Mouse (Mus musculus): ENCODE results near the gene Olfr434. TPM values are rescaled to one million over a fixed set of nuclear protein-coding genes. Genes with fewer than 3 reads are reported as not detected.
"Not testable (repeated sequence)": the region's sequence is repeated elsewhere in the genome, so short reads cannot be mapped to it uniquely, and the experiment has no call there.

The Olfr434 gene
- polyA plus RNA-seq, 1 experiment from 2014 or later = not detected

DNA sequence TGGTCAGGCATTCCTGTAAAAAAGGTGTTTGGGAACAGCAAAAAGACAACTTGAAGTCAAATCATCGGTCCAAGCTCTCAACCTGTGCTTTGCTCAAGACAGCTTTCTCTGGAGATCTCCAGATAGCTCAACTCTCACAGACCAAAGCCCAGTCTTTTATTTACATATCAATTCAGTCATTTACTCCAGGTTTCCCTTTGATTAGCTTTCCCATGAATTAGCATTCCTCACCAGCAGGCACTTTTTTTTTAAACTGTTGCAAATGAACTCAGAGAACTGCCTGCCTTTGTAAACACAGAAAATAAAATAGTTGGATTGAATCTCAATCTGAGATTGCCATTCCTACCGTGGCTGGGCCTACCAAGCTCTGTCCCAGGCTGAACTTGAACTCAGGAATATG lies 7.5 kb upstream of the Olfr434 start:
- H3K9me3 ChIP-seq (replicated peaks; ENCODE audit: control insufficient read depth, low read length, poor library complexity, severe bottlenecking) = no peaks in the 10 kb centered on the region
- H3K4me2 ChIP-seq (ENCODE audit: low read length) = no peak overlapping the region
- no peak for ATAC-seq
- no peak overlapping the region for H3K4me3 ChIP-seq (ENCODE audit: low read depth, low read length)
- no peaks in the 10 kb centered on the region for H3K36me3 ChIP-seq (ENCODE audit: control insufficient read depth, insufficient read depth, low read length)
- no peak overlapping the region for H3K27ac ChIP-seq (ENCODE audit: low read length)
- no peak overlapping the region for H3K9ac ChIP-seq (ENCODE audit: low read depth, low read length)
- H3K4me1 ChIP-seq (ENCODE audit: control insufficient read depth, insufficient read depth, low read length) = no peaks in the 10 kb centered on the region
- H3K27me3 ChIP-seq (ENCODE audit: control insufficient read depth, insufficient read depth, low read depth, low read length) = no peaks in the 10 kb centered on the region
- 33% methylated on average over 2 of the region's 2 CpGs for WGBS

DNA sequence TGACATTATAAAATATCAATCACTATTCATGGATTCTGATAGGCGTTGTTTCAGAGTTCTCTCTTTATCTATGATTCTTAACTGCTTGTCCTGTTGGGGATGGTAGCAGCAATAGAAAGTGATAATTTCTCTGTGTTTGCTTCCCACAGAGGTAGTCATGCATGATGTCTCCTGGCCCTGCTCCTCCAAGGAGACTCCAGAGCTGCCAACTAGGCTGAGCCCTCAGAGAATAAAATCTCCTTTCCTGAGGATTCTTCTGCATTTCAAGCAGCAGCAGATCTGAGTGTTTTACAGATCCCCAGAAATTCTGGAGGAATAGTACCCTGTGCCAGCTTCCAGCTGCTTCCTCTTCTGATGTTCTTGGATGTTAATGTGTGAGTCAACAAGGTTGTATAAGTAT lies 18.4 kb downstream of the Olfr434 start, which contains the start of gene Olfr47:
Gene Olfr47 (plus strand): TSS at position 275 of the 400 bp plus-strand sequence.
- H3K4me2 ChIP-seq (ENCODE audit: low read length); ATAC-seq; H3K27me3 ChIP-seq (ENCODE audit: control insufficient read depth, insufficient read depth, low read depth, low read length); H3K9ac ChIP-seq (ENCODE audit: low read depth, low read length); H3K4me1 ChIP-seq (ENCODE audit: control insufficient read depth, insufficient read depth, low read length); H3K36me3 ChIP-seq (ENCODE audit: control insufficient read depth, insufficient read depth, low read length); H3K4me3 ChIP-seq (ENCODE audit: low read depth, low read length); H3K27ac ChIP-seq (ENCODE audit: low read length); H3K9me3 ChIP-seq (replicated peaks; ENCODE audit: control insufficient read depth, low read length, poor library complexity, severe bottlenecking): not testable (repeated sequence)
- WGBS = 97% methylated on average over 1 of the region's 1 CpGs

DNA sequence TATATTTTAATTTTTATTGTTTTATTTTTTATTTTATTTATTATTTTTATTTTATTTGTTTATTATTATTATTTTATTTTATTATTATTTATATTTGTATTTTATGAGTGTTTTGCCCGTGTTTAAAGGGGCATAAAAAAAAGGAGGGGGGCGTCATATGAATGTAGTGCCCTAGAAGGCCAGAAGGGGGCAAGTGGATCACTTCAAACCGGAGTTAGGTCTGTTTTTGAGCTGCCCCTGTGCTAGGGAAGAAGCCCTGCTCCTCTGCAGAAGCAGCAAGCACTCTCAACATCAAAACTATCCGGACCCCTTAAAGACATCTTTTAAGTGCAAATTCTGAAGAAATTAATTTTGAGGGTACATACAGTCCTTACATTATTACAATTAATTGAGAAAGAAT lies 29.2 kb downstream of the Olfr434 start:
- no peaks in the 10 kb centered on the region for H3K36me3 ChIP-seq (ENCODE audit: control insufficient read depth, insufficient read depth, low read length)
- no peak overlapping the region for H3K4me3 ChIP-seq (ENCODE audit: low read depth, low read length)
- no peak overlapping the region for H3K9ac ChIP-seq (ENCODE audit: low read depth, low read length)
- H3K4me2 ChIP-seq (ENCODE audit: low read length) = no peak overlapping the region
- H3K27me3 ChIP-seq (ENCODE audit: control insufficient read depth, insufficient read depth, low read depth, low read length) = no peaks in the 10 kb centered on the region
- 11% methylated on average over 4 of the region's 4 CpGs for WGBS
- H3K9me3 ChIP-seq (replicated peaks; ENCODE audit: control insufficient read depth, low read length, poor library complexity, severe bottlenecking) = no peaks in the 10 kb centered on the region
- H3K4me1 ChIP-seq (ENCODE audit: control insufficient read depth, insufficient read depth, low read length) = no peaks in the 10 kb centered on the region
- no peak overlapping the region for H3K27ac ChIP-seq (ENCODE audit: low read length)
- no peak for ATAC-seq

DNA sequence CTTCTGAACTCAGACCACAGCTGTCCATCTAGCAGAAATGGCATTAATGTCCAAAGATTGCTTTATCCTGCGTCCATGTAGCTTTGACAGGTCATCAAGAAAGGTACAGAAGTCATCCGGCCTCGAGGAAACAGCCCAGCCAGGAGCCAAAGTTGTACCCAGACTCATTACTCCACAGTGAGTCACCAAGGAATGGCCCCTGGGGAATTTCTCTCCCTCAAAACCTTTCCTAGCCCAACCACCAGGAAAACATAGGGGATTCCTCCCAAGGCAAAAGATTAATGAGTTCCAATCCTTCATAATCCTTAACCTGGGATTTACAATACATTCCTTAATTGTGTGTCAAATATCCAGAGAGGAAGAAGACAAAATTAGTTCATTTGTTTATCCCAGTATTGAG lies 34.6 kb downstream of the Olfr434 start:
- no peaks in the 10 kb centered on the region for H3K36me3 ChIP-seq (ENCODE audit: control insufficient read depth, insufficient read depth, low read length)
- WGBS = 78% methylated on average over 3 of the region's 3 CpGs
- no peak overlapping the region for H3K4me3 ChIP-seq (ENCODE audit: low read depth, low read length)
- no peaks in the 10 kb centered on the region for H3K9me3 ChIP-seq (replicated peaks; ENCODE audit: control insufficient read depth, low read length, poor library complexity, severe bottlenecking)
- no peaks in the 10 kb centered on the region for H3K27me3 ChIP-seq (ENCODE audit: control insufficient read depth, insufficient read depth, low read depth, low read length)
- no peak overlapping the region for H3K27ac ChIP-seq (ENCODE audit: low read length)
- no peak overlapping the region for H3K4me2 ChIP-seq (ENCODE audit: low read length)
- no peak overlapping the region for H3K9ac ChIP-seq (ENCODE audit: low read depth, low read length)
- H3K4me1 ChIP-seq (ENCODE audit: control insufficient read depth, insufficient read depth, low read length) = no peaks in the 10 kb centered on the region
- no peak for ATAC-seq

DNA sequence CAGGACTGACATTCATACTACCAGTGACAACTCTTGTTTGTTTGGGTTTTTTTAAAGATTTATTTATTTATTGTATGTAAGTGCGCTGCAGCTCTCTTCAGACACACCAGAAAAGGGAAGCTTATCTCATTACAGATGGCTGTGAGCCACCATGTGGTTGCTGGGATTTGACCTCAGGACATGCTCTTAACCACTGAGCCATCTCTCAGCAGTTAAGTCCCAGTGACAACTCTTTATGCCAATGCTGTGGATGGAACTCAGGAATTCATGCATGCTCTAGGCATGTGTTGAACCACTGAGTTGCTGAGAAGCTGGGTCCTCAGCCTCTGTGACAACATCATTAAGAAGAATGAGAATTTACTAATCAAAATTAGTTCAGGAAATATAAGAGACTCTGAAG lies 40.2 kb downstream of the Olfr434 start:
- 92% methylated on average over 1 of the region's 1 CpGs for WGBS

DNA sequence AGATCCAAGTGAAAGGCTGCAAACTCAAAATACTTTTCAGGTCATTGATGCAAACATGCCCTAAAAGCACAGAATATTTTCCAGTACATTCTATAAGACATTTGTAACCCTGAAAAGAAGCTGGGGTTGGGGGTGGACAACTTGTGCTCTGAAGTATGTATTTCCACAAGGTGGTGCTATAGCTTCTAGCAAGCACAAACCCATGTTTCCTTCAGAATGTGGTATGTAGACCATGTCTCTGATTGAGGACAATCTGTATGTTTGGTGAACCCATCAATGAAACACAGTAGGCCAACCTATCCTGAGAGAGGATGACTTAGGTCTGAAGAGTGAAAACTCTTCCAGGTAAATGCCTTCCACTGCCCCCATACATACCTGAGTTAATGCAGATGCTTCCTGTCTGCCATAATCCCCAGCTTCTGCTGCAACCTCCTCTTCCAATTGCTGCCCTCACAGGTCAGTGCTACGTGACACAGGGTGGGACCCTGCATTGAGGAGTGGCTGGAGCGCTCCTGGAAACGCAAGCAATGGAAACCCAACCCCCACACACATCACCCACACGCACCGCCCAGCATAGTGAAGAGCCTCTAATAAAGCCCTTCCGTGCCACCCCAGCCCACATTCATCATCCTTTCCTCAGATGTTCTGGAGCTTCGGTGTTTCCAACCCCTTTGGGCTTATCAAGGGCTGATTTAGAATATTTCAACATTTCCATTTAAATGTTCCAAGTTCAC lies 41.5 kb downstream of the Olfr434 start:
- WGBS = 66% methylated on average over 7 of the region's 7 CpGs
- no peak overlapping the region for H3K27ac ChIP-seq (ENCODE audit: low read length)
- H3K4me2 ChIP-seq (ENCODE audit: low read length) = no peak overlapping the region
- H3K27me3 ChIP-seq (ENCODE audit: control insufficient read depth, insufficient read depth, low read depth, low read length) = no peaks in the 10 kb centered on the region
- no peak overlapping the region for H3K4me3 ChIP-seq (ENCODE audit: low read depth, low read length)
- H3K9me3 ChIP-seq (replicated peaks; ENCODE audit: control insufficient read depth, low read length, poor library complexity, severe bottlenecking) = no peaks in the 10 kb centered on the region
- H3K9ac ChIP-seq (ENCODE audit: low read depth, low read length) = no peak overlapping the region
- ATAC-seq = no peak; the same call in 1 of the 2 replicates
- H3K4me1 ChIP-seq (ENCODE audit: control insufficient read depth, insufficient read depth, low read length) = no peaks in the 10 kb centered on the region
- H3K36me3 ChIP-seq (ENCODE audit: control insufficient read depth, insufficient read depth, low read length) = no peaks in the 10 kb centered on the region

More for the DNA sequence above, 40.2 kb downstream of the Olfr434 start:
- no peaks in the 10 kb centered on the region for H3K27me3 ChIP-seq (ENCODE audit: control insufficient read depth, insufficient read depth, low read depth, low read length)
- H3K9ac ChIP-seq (ENCODE audit: low read depth, low read length) = no peak overlapping the region
- H3K36me3 ChIP-seq (ENCODE audit: control insufficient read depth, insufficient read depth, low read length) = no peaks in the 10 kb centered on the region
- no peak overlapping the region for H3K27ac ChIP-seq (ENCODE audit: low read length)
- no peak overlapping the region for H3K4me2 ChIP-seq (ENCODE audit: low read length)
- H3K4me3 ChIP-seq (ENCODE audit: low read depth, low read length) = no peak overlapping the region
- H3K9me3 ChIP-seq (replicated peaks; ENCODE audit: control insufficient read depth, low read length, poor library complexity, severe bottlenecking) = no peaks in the 10 kb centered on the region
- H3K4me1 ChIP-seq (ENCODE audit: control insufficient read depth, insufficient read depth, low read length) = no peaks in the 10 kb centered on the region
- no peak for ATAC-seq

DNA sequence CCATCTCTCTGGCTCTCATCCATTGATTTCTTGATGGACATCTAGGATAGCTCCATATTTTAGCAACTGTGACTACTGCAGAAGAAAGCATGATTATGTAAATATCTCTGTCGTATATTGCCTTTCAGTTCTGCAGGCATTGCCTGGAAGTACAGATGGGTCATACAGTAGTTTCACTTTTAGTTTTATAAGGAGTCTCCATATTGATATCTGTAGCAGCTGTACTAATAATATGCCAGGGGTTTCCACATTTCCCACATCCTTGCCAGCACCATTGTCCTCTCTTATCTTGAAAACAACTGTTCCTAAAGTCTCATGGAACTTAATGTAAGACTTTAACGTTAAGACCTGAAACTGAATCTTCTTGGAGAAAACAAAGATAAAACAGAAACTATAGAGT lies 47.9 kb downstream of the Olfr434 start:
- no peak overlapping the region for H3K9ac ChIP-seq (ENCODE audit: low read depth, low read length)
- H3K4me2 ChIP-seq (ENCODE audit: low read length) = no peak overlapping the region
- peaks cover 5% of the 10 kb centered on the region; the same call in 1 of the 2 replicates for H3K4me1 ChIP-seq (ENCODE audit: control insufficient read depth, insufficient read depth, low read length)
- no peaks in the 10 kb centered on the region for H3K36me3 ChIP-seq (ENCODE audit: control insufficient read depth, insufficient read depth, low read length)
- H3K4me3 ChIP-seq (ENCODE audit: low read depth, low read length) = no peak overlapping the region
- no peaks in the 10 kb centered on the region for H3K9me3 ChIP-seq (replicated peaks; ENCODE audit: control insufficient read depth, low read length, poor library complexity, severe bottlenecking)
- peaks cover 4% of the 10 kb centered on the region for H3K27me3 ChIP-seq (ENCODE audit: control insufficient read depth, insufficient read depth, low read depth, low read length)
- 70% methylated on average over 2 of the region's 2 CpGs for WGBS
- no peak overlapping the region for H3K27ac ChIP-seq (ENCODE audit: low read length)
- ATAC-seq = no peak

DNA sequence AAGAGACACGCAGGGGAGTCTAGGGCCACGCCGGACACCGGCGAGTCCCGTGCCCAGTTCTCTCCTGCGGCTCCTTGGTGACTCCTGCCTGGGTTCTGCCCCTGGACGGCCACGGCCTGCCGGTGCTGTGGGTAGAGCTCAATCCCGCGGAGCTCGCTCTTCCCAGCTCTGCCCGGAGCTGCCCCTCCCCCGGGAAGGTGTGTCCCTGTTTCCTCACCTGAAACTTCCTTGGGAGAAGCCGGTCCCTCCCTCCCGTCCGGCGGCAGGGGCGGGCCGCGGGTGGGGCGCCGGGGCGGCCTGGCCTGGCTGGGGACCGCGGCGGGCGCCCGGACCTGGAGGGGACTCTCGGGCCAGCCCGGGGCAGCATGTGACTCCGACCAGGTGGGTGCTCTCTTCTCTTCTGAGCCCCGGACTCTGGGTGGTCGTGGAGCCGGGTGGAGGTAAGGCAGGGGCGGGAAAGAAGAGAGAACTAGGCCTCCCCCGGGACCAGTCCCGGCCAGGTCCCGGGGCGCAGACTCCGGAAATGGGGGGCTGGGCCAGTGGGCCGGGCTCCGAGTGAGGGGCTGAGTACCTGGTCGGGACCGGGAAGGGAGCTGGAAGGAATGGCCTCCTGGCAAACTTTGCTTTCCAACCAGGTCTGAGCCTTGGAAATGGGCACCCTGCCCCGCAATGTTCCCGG lies 52.7 kb downstream of the Olfr434 start, which contains the start of gene Arhgef5:
Gene Arhgef5 (plus strand): TSS at position 220 of the 679 bp plus-strand sequence.
- H3K4me1 ChIP-seq (ENCODE audit: control insufficient read depth, insufficient read depth, low read length) = peaks cover 8% of the 10 kb centered on the region; the same call in 1 of the 2 replicates
- peak within 1 kb of the TSS; percentile 82 for H3K4me2 ChIP-seq (ENCODE audit: low read length)
- no peaks in the 10 kb centered on the region for H3K9me3 ChIP-seq (replicated peaks; ENCODE audit: control insufficient read depth, low read length, poor library complexity, severe bottlenecking)
- H3K9ac ChIP-seq (ENCODE audit: low read depth, low read length) = peak within 1 kb of the TSS; percentile 53
- no peaks in the 10 kb centered on the region for H3K36me3 ChIP-seq (ENCODE audit: control insufficient read depth, insufficient read depth, low read length)
- 1% methylated on average over 41 of the region's 48 CpGs for WGBS
- H3K27me3 ChIP-seq (ENCODE audit: control insufficient read depth, insufficient read depth, low read depth, low read length) = peaks cover 15% of the 10 kb centered on the region
- no peak within 1 kb of the TSS for H3K27ac ChIP-seq (ENCODE audit: low read length)
- peak within 1 kb of the TSS; percentile 43 for H3K4me3 ChIP-seq (ENCODE audit: low read depth, low read length)
- ATAC-seq = peak; percentile 84

DNA sequence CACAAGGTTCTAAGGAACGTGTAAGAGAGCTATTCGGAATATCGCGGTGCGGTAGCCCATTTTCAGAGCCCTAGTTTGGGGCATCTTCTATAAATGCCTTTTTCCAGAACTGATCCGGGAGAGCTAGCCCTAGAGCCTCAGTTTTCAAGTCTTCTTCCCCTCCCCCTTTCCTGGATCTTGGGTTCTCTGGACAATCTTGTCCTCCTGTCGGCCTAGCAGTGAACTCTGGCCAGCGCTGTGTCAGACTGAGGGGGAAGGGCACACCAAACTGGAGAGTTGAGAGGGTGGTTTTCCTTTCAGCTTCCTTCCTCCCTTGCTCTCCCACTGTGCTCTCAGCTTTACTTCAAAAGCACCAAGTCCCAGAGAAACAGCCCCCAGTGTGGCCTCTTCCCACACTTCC lies 53.5 kb downstream of the Olfr434 start:
- no peak for ATAC-seq
- Histone ChIP-seq H3K27ac (ENCODE audit: low read length) (no peak overlapping the region), H3K4me3 (ENCODE audit: low read depth, low read length) (peak overlapping the region; percentile 43), H3K4me2 (ENCODE audit: low read length) (peak overlapping the region; percentile 82), H3K27me3 (ENCODE audit: control insufficient read depth, insufficient read depth, low read depth, low read length) (peaks cover 15% of the 10 kb centered on the region), H3K9me3 (replicated peaks; ENCODE audit: control insufficient read depth, low read length, poor library complexity, severe bottlenecking) (no peaks in the 10 kb centered on the region), H3K9ac (ENCODE audit: low read depth, low read length) (no peak overlapping the region), H3K36me3 (ENCODE audit: control insufficient read depth, insufficient read depth, low read length) (no peaks in the 10 kb centered on the region), H3K4me1 (ENCODE audit: control insufficient read depth, insufficient read depth, low read length) (peaks cover 8% of the 10 kb centered on the region; the same call in 1 of the 2 replicates)
- 11% methylated on average over 8 of the region's 8 CpGs for WGBS

Measured in midbrain, embryonic 16.5 days (tissue).